Mouse (Mus musculus): ENCODE results near the gene Kcnq4.

- no peak for TF ChIP-seq CTCF (IDR thresholded peaks at IDR 0.05; ENCODE audit: low read depth, low read length)
- no peak for TF ChIP-seq TAL1 (conservative IDR thresholded peaks at IDR 0.05; ENCODE audit: low read depth, low read length)
- TF ChIP-seq GATA1 (IDR thresholded peaks at IDR 0.05; ENCODE audit: borderline replicate concordance, low read length), result no peak
- no peak for TF ChIP-seq POLR2AphosphoS5 (IDR thresholded peaks at IDR 0.05; ENCODE audit: insufficient replicate concordance, low read depth, low read length)
- no peak for TF ChIP-seq GATA2 (IDR thresholded peaks at IDR 0.05; ENCODE audit: borderline replicate concordance, low read depth, low read length)
These were observed 1.1 kb downstream of the Kcnq4 start for GRCm38 (mm10) chr4:120747243-120747792.
